Mouse (Mus musculus) liver, embryonic 12.5 days (tissue): Measurements from ENCODE around the gene Sdc1. TPM values are rescaled to one million over a fixed set of nuclear protein-coding genes. Genes with fewer than 3 reads are reported as not detected.
A peak's percentile ranks its signal among the peaks of the same experiment; 100 is the strongest.

ENCODE experiments used
- ATAC-seq: fragments of 200-750 bp; cut with Nextera tagmentation; 2 replicates; pipeline ENCODE4 v1.8.0; 2017; ENCODE audit warnings: moderate number of reproducible peaks, mild to moderate bottlenecking, moderate library complexity
- H3K27ac ChIP-seq: fragments of 300-500 bp; sonication (generic); 2 replicates; pipeline ENCODE4 v1.5.1; 2016; ENCODE audit warnings: mild to moderate bottlenecking
- H3K27me3 ChIP-seq: fragments of 300-500 bp; sonication (generic); replicated peaks from 2 replicates; pipeline ENCODE4 v1.6.1; 2016; ENCODE audit warnings: mild to moderate bottlenecking, moderate library complexity
- H3K36me3 ChIP-seq: fragments of 300-500 bp; sonication (generic); 2 replicates; pipeline ENCODE4 v1.6.1; 2016; ENCODE audit warnings: mild to moderate bottlenecking, moderate library complexity
- H3K4me1 ChIP-seq: fragments of 300-500 bp; sonication (generic); 2 replicates; pipeline ENCODE4 v1.6.1; 2016
- H3K4me2 ChIP-seq: fragments of 300-500 bp; sonication (generic); 2 replicates; pipeline ENCODE4 v1.6.1; 2016; ENCODE audit warnings: mild to moderate bottlenecking, moderate library complexity
- H3K4me3 ChIP-seq: fragments of 300-500 bp; sonication (generic); 2 replicates; pipeline ENCODE4 v1.5.1; 2016; ENCODE audit warnings: mild to moderate bottlenecking, moderate library complexity
- H3K9ac ChIP-seq: fragments of 300-500 bp; sonication (generic); 2 replicates; pipeline ENCODE4 v1.6.1; 2016; ENCODE audit warnings: mild to moderate bottlenecking, moderate library complexity
- H3K9me3 ChIP-seq: fragments of 300-500 bp; sonication (generic); replicated peaks from 2 replicates; pipeline ENCODE4 v1.6.1; 2016; ENCODE audit warnings: mild to moderate bottlenecking, moderate library complexity
- WGBS: fragments of 180-500 bp; shearing (Covaris S2); methylation state at CpG from one replicate; pipeline ENCODE4 v1.1.7; 2016; ENCODE audit not compliant: insufficient replicate concordance; 5-methylcytosine and 5-hydroxymethylcytosine counted together
- polyA plus RNA-seq: library from polyadenylated mRNA; unstranded; fragments of >200 nt; fragmentation: Nextera tagmentation; extraction: Ambion mirVana; gene quantifications from 2 replicates; pipeline ENCODE4 v1.2.1, GENCODE M21; 2016

The Sdc1 gene
- polyA plus RNA-seq, 1 experiment from 2014 or later, result 30.2 TPM

DNA sequence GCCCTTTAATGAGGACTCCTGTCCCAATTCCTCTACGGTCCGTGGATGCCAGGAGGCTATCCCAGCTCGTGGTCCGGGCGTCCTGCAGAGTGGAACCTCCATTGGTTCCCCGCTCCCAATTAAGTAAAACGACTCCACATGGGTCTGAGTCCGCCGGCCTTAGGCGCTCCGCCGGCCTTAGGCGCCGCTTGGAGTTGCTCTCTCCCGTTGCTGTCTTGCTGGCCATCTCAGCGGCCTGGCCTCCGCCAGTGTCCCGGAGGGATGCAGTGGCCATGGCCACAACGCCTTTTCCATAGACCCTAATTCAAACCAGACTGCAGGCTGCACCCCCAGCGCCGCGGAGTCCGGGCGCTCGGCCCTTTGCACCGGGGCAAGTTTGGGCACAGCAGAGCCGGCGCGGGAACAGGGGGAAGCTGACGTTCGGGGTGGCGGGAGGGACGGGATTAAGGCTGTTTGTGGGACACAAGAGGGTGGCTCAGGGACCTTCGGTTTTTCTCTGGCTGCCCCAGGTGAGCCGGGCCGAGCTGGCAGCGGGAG, 789 bp downstream of the Sdc1 start:
- peak overlapping the region; percentile 67 for H3K4me3 ChIP-seq

DNA sequence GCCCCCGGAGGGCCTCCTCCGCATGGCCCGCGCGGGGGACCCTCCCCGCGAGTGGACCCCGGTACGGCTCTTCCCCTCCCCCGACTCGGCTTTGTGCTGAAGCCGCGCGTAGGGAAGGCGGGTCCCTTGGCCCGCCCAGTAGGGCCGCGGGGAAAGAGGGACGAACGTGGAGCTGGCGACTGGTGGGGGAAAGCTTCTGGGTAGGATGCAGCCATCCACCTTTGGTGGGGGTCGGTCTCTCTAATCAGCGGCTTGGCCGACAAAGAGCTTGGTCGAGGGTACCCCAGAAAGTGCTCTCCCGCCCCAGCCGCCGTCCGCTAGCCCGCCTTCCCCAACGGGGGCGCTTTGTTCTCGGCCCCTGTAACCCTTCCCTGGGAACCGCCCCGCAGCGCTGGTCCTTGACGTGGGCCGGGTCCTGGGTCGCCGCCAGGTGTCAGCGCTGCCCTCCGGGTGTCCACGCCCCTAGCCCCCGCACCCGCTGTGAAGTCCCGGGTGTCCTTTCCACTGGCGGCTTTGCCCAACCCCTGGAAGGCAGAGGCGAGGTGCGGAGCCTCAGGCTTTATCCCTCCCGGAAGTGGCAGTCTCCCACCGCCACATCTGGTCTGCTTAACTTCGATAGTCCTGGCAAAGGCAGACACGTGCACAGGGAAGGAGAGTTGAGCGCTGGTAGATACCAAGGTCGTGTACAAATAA, 1.5 kb downstream of the Sdc1 start:
- Histone ChIP-seq H3K27me3 (peaks cover 38% of the 10 kb centered on the region), H3K4me2 (peak overlapping the region; percentile 100), H3K9me3 (no peaks in the 10 kb centered on the region), H3K9ac (peak overlapping the region; percentile 78), H3K4me3 (peak overlapping the region; percentile 67), H3K27ac (peak overlapping the region; percentile 73; the same call in 1 of the 2 replicates), H3K4me1 (peaks cover 61% of the 10 kb centered on the region), H3K36me3 (no peaks in the 10 kb centered on the region)
- peak; percentile 31; the same call in 1 of the 2 replicates for ATAC-seq
- under 1% methylated on average over 55 of the region's 55 CpGs for WGBS

More for the DNA sequence above, 789 bp downstream of the Sdc1 start:
- H3K9ac ChIP-seq, result peak overlapping the region; percentile 78
- WGBS, result under 1% methylated on average over 37 of the region's 37 CpGs
- no peaks in the 10 kb centered on the region for H3K36me3 ChIP-seq
- peak overlapping the region; percentile 73 for H3K27ac ChIP-seq
- H3K4me2 ChIP-seq, result peak overlapping the region; percentile 100
- H3K9me3 ChIP-seq, result no peaks in the 10 kb centered on the region
- H3K27me3 ChIP-seq, result peaks cover 38% of the 10 kb centered on the region
- ATAC-seq, result peak; percentile 10; the same call in 1 of the 2 replicates
- H3K4me1 ChIP-seq, result peaks cover 59% of the 10 kb centered on the region

DNA sequence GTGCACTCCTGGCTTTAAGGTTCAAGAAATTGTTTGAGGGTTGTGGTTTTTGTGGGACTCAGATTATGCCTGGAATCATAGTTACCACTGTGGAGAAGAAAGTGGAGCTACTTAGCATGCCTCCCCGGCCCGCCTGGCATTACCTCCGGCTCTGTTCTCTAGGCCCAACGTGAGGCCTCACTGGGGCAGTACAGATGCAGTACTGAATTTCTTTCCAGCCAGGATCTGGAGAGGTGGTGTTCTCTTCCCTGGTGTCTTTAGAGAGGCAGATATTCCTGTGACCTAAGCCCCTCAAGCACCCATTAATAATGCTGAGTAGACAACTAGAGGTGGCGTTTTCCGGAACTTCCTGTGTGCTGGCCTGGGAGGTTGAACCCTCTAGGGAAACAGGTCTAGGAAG, 2.2 kb downstream of the Sdc1 start:
- Histone ChIP-seq H3K27ac (no peak overlapping the region), H3K36me3 (no peaks in the 10 kb centered on the region), H3K4me2 (peak overlapping the region; percentile 100), H3K9ac (peak overlapping the region; percentile 78; the same call in 1 of the 2 replicates), H3K4me3 (peak overlapping the region; percentile 67), H3K4me1 (peaks cover 67% of the 10 kb centered on the region), H3K9me3 (no peaks in the 10 kb centered on the region), H3K27me3 (peaks cover 38% of the 10 kb centered on the region)
- 53% methylated on average over 6 of the region's 6 CpGs for whole genome bisulfite sequencing
- ATAC-seq, result no peak

DNA sequence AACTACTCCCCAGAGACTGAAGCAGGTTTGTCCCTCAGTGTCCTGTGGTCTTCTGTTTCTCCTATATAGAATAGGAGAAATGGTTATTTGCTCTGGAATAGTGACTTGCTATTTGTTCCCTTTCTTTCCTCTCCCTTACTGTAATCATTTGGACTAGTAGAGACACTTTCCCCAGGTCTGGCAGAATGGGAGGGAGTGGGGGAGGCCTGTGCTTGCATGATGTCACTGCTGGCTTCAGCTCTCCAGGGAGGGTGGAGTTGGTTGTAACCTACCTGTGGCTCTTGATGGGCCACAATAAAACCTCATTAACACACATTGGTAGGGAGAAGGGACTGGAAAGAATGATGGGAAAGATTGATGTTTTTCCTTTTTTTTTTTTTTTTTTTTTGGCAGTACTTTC, 3.1 kb downstream of the Sdc1 start:
- Histone ChIP-seq H3K27me3 (peaks cover 38% of the 10 kb centered on the region), H3K4me1 (peaks cover 69% of the 10 kb centered on the region), H3K36me3 (no peaks in the 10 kb centered on the region), H3K9me3 (no peaks in the 10 kb centered on the region), H3K9ac (no peak overlapping the region), H3K27ac (no peak overlapping the region), H3K4me3 (no peak overlapping the region), H3K4me2 (no peak overlapping the region)
- no peak for ATAC-seq

DNA sequence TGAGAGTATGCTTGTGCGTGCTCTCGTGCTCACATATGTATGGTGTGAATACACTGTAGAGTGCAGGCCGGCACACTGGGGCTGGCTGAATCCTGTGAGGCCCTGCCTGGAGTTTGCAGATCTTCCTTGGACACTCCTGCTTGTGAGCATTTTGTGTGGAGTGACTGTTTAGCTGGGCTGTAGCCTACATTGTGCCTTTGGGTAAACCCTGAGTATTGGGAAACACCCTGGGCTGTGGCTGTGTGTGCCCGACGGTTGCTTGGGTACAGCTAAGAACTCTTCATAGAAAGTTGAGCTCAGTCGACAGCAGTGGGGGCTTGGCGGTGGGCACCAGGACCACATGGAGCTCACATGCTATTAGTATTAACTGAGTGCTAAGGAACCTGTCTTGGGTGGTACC, 5.1 kb downstream of the Sdc1 start:
- Histone ChIP-seq H3K4me2 (no peak overlapping the region), H3K4me1 (peaks cover 76% of the 10 kb centered on the region), H3K27ac (no peak overlapping the region)

DNA sequence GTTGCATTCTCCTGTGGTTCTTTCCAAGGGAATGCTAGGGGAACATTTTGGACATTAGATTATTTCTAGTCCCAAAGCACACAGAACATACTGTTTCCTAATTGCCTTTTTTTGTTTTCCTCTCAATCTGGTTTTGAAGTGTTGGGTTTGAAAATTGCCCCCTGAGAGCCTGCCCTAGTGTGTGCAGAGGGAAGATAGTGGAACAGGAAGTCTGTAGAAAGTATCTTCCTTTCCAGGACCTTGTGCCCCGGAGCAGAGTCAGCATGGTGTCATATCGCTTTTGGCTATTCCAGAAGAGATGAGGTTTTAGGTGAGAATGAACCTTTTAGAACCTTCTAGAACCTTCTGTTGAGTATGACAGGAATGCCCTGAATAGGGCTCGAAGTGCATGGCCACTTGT, 5.6 kb downstream of the Sdc1 start:
- WGBS, result 32% methylated on average over 3 of the region's 3 CpGs
- H3K27me3 ChIP-seq, result peaks cover 18% of the 10 kb centered on the region
- H3K9ac ChIP-seq, result no peak overlapping the region
- H3K4me2 ChIP-seq, result no peak overlapping the region
- no peak overlapping the region for H3K27ac ChIP-seq
- H3K9me3 ChIP-seq, result no peaks in the 10 kb centered on the region
- ATAC-seq, result no peak
- H3K4me3 ChIP-seq, result no peak overlapping the region
- peaks cover 73% of the 10 kb centered on the region for H3K4me1 ChIP-seq
- H3K36me3 ChIP-seq, result no peaks in the 10 kb centered on the region

More for the DNA sequence above, 5.1 kb downstream of the Sdc1 start:
- no peaks in the 10 kb centered on the region for H3K9me3 ChIP-seq
- no peak for ATAC-seq
- peaks cover 22% of the 10 kb centered on the region for H3K27me3 ChIP-seq
- H3K36me3 ChIP-seq, result no peaks in the 10 kb centered on the region
- no peak overlapping the region for H3K4me3 ChIP-seq
- H3K9ac ChIP-seq, result no peak overlapping the region
- 75% methylated on average over 7 of the region's 7 CpGs for WGBS

DNA sequence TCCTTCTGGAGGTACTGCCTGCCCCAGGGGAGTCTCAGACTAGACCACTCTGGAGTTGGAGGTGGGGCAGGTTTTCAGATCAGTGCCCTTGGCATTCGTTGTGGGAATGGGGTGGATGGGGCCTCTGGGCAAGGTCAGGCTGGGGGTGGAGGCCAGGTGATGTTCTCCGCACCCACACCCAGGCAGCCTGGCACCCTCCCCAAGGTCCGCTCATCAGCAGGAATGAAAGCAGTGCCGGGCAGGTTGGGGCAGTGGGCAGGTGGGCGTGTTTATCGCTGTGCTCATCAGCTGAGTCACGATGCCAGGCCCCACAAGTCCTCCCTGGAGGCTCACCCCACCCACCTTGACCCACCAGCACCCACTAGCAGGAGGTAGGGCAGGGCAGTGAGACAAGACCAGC, 7.0 kb downstream of the Sdc1 start:
- no peak overlapping the region for H3K4me2 ChIP-seq
- H3K9me3 ChIP-seq, result no peaks in the 10 kb centered on the region
- H3K4me1 ChIP-seq, result peaks cover 62% of the 10 kb centered on the region
- no peak overlapping the region for H3K9ac ChIP-seq
- H3K27ac ChIP-seq, result no peak overlapping the region
- peaks cover 5% of the 10 kb centered on the region for H3K27me3 ChIP-seq
- 65% methylated on average over 7 of the region's 7 CpGs for WGBS
- H3K36me3 ChIP-seq, result no peaks in the 10 kb centered on the region
- ATAC-seq, result no peak
- H3K4me3 ChIP-seq, result no peak overlapping the region

DNA sequence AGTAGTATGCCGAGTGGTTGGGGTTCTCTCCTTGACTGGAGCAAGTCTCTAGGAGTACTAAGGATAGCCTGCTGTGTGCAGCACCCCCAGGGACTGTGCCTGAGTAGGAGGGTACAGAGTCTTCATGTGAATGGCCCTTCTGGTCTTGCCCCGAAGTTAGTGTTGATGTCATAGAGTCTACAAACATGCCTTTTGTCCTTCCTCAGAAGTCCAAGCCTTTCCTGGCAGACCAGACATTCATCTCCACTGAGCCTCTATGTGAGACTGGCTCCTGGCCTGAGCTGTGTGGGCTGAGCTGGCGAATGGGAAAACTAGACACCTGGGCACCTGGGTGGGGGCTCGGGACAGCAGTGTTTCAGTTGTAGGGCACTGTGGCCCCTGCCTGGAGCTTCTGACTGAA, 8.7 kb downstream of the Sdc1 start:
- Histone ChIP-seq H3K4me2 (no peak overlapping the region), H3K9me3 (no peaks in the 10 kb centered on the region), H3K9ac (no peak overlapping the region), H3K4me1 (peaks cover 57% of the 10 kb centered on the region), H3K4me3 (no peak overlapping the region), H3K27ac (no peak overlapping the region), H3K36me3 (no peaks in the 10 kb centered on the region), H3K27me3 (no peaks in the 10 kb centered on the region; the same call in 1 of the 2 replicates)
- ATAC-seq, result no peak
- WGBS, result 53% methylated on average over 4 of the region's 4 CpGs

DNA sequence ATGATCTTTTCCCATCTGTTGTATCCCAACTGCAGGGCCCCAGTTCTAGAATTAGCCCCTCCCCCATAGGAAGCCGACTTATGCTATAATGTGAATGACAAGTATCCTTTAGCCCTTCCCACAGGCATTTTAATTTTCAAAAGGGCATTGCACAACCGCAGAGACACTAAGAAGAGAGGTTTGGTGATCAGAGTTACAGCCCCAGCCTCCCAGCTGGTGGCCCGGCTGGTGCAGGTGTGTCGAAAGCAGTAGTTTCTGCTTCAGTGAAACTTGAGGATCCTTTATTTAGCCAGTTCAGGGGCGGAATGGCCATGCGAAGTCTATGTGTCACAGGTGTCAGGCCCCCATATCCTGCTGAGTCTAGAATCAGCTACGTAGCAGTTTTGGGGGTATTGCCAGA, 10.0 kb downstream of the Sdc1 start:
- no peaks in the 10 kb centered on the region; the same call in 1 of the 2 replicates for H3K27me3 ChIP-seq
- ATAC-seq, result no peak
- H3K4me3 ChIP-seq, result no peak overlapping the region
- no peak overlapping the region for H3K27ac ChIP-seq
- no peak overlapping the region for H3K4me2 ChIP-seq
- H3K36me3 ChIP-seq, result no peaks in the 10 kb centered on the region
- no peak overlapping the region for H3K9ac ChIP-seq
- H3K4me1 ChIP-seq, result peaks cover 50% of the 10 kb centered on the region
- 73% methylated on average over 7 of the region's 7 CpGs for WGBS
- H3K9me3 ChIP-seq, result no peaks in the 10 kb centered on the region

DNA sequence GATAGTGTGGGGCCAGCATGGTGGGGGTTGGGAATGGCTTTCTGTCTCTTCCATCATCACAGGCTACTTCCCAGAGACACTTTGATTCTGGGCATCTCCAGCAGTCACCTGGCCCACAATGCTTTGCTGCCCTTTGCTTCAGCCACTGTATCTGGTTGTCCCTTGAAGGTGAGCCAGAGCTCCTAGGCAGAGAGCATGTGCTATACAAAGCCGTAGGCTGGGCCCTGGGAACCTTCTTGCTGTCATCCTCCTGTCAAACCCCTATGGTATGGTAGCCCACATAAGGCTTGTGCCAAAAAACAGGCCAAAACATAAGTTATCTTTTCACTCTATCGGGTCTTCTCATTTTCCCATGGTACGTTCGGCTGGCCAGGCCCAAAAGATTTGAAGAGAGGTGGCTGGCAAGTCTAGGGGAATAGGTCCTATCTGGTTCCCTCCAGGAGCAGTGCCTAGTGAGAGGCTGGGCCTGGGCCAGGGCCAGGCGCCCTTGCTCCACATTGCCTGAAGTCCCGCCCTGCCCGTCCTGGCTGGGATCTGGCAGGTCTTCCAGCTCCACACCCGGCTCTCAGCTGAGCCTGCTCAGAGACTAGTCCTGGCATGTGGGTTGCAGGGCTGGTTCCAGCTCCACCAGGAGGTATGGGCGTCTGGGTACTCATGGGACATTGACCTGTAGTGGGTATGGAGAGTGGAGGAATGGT, 10.7 kb downstream of the Sdc1 start:
- Histone ChIP-seq H3K9ac (no peak overlapping the region), H3K9me3 (no peaks in the 10 kb centered on the region), H3K4me2 (no peak overlapping the region), H3K27me3 (no peaks in the 10 kb centered on the region; the same call in 1 of the 2 replicates), H3K4me3 (no peak overlapping the region), H3K36me3 (no peaks in the 10 kb centered on the region), H3K27ac (no peak overlapping the region), H3K4me1 (peaks cover 49% of the 10 kb centered on the region)
- WGBS, result 77% methylated on average over 9 of the region's 9 CpGs
- no peak for ATAC-seq

DNA sequence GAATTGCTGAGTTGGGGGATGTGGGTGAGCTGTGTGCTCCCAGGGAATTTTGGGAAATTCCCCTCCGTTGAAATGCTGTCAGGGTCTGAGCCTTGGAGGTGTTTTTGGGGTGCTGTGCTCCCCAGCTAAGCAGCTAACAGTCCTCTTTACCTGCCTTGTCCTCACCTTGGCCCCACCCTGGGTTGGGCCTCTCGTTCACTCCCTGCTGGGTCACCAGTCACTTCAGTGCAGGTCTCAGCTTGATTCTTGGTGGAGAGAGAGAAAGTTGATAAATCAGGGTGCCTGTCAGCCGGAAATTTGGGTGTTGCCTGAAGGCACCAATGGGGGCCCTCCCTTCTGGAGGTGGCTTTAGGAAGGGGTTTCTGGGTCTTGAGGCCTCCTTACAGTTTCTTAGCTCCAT, 11.4 kb downstream of the Sdc1 start:
- no peaks in the 10 kb centered on the region for H3K36me3 ChIP-seq
- no peaks in the 10 kb centered on the region; the same call in 1 of the 2 replicates for H3K27me3 ChIP-seq
- ATAC-seq, result no peak
- 57% methylated on average over 3 of the region's 3 CpGs for WGBS
- H3K4me2 ChIP-seq, result no peak overlapping the region
- no peak overlapping the region for H3K4me3 ChIP-seq
- H3K27ac ChIP-seq, result no peak overlapping the region
- H3K9ac ChIP-seq, result no peak overlapping the region
- H3K4me1 ChIP-seq, result peaks cover 46% of the 10 kb centered on the region
- H3K9me3 ChIP-seq, result no peaks in the 10 kb centered on the region

DNA sequence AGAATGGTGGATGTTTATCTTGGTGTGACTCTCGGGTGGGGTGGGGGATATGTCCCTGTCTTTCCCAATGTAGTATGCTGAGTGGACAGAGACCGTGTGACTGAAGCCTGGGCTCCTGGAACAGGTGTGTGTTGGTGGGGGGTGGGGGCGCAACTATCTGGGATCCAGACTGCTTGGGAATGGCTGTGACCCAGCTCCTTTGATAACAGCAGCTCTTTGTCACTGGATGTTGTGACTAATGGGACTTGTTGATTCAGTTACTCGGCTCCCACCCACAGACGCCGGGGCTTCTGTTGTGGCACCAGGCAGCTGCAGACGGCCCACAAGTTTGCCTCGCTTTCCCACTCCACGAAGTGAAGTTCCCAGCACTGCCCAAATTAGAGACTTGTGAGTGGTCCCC, 13.1 kb downstream of the Sdc1 start:
- H3K27ac ChIP-seq, result no peak overlapping the region

More for the DNA sequence above, 13.1 kb downstream of the Sdc1 start:
- ATAC-seq, result no peak
- H3K9me3 ChIP-seq, result no peaks in the 10 kb centered on the region
- 61% methylated on average over 9 of the region's 9 CpGs for WGBS
- H3K4me1 ChIP-seq, result peaks cover 38% of the 10 kb centered on the region
- H3K4me2 ChIP-seq, result no peak overlapping the region
- H3K36me3 ChIP-seq, result no peaks in the 10 kb centered on the region
- no peak overlapping the region for H3K4me3 ChIP-seq
- no peak overlapping the region for H3K9ac ChIP-seq
- no peaks in the 10 kb centered on the region for H3K27me3 ChIP-seq
